Mouse (Mus musculus) liver, embryonic 11.5 days (tissue): ENCODE data around the gene B430305J03Rik. TPM values are rescaled to one million over a fixed set of nuclear protein-coding genes. Genes with fewer than 3 reads are reported as not detected.
A peak's percentile ranks its signal among the peaks of the same experiment; 100 is the strongest.

ENCODE experiments used
- ATAC-seq: fragments of 200-750 bp; cut with Nextera tagmentation; replicated peaks from 2 replicates; pipeline ENCODE4 v1.8.0; 2017; ENCODE audit warnings: moderate number of reproducible peaks, mild to moderate bottlenecking, moderate TSS enrichment, moderate library complexity; ENCODE audit not compliant: low FRiP score
- DNase-seq: peaks from one replicate; pipeline ENCODE4 v3.0.0-alpha.2; 2017; ENCODE audit warnings: low spot score
- H3K27ac ChIP-seq: fragments of 300-500 bp; sonication (generic); 2 replicates; pipeline ENCODE4 v1.5.1; 2014; ENCODE audit warnings: mild to moderate bottlenecking, low read depth, low read length, control low read depth
- H3K27me3 ChIP-seq: fragments of 300-500 bp; sonication (generic); replicated peaks from 2 replicates; pipeline ENCODE4 v1.6.1; 2014; ENCODE audit warnings: low read length, mixed read lengths; ENCODE audit not compliant: control insufficient read depth, insufficient read depth
- H3K36me3 ChIP-seq: fragments of 300-500 bp; sonication (generic); 2 replicates; pipeline ENCODE4 v1.6.1; 2014; ENCODE audit warnings: mild to moderate bottlenecking, low read length, moderate library complexity, mixed read lengths; ENCODE audit not compliant: control insufficient read depth, insufficient read depth
- H3K4me1 ChIP-seq: fragments of 300-500 bp; sonication (generic); replicated peaks from 2 replicates; pipeline ENCODE4 v1.6.1; 2014; ENCODE audit warnings: low read length, mixed read lengths; ENCODE audit not compliant: control insufficient read depth, insufficient read depth
- H3K4me2 ChIP-seq: fragments of 300-500 bp; sonication (generic); 2 replicates; pipeline ENCODE4 v1.6.1; 2014; ENCODE audit warnings: mild to moderate bottlenecking, control low read depth, moderate library complexity
- H3K4me3 ChIP-seq: fragments of 300-500 bp; sonication (generic); 2 replicates; pipeline ENCODE4 v1.5.1; 2014; ENCODE audit warnings: low read depth, low read length, control low read depth
- H3K9ac ChIP-seq: fragments of 300-500 bp; sonication (generic); 2 replicates; pipeline ENCODE4 v1.6.1; 2014; ENCODE audit warnings: low read depth, low read length, control low read depth
- H3K9me3 ChIP-seq: fragments of 300-500 bp; sonication (generic); 2 replicates; pipeline ENCODE4 v1.6.1; 2016; ENCODE audit warnings: low read length, inconsistent platforms, mixed read lengths; ENCODE audit not compliant: control insufficient read depth
- WGBS: fragments of 180-500 bp; shearing (Covaris S2); extraction: QIAGEN DNeasy Blood & Tissue Kit; methylation state at CpG from one replicate; pipeline ENCODE4 v1.1.7; 2014; 5-methylcytosine and 5-hydroxymethylcytosine counted together
- polyA plus RNA-seq: library from polyadenylated mRNA; unstranded; fragments of >200 nt; fragmentation: Nextera tagmentation; extraction: Ambion mirVana; gene quantifications from 2 replicates; pipeline ENCODE4 v1.2.1, GENCODE M21; 2014

B430305J03Rik gene
- polyA plus RNA-seq, 1 experiment from 2014 or later: not detected

GRCm38 (mm10) chr3:61361338-61361737 is 4.4 kb downstream of the B430305J03Rik start, which contains the start of gene Rap2b:
Gene Rap2b, plus strand, starts transcription at chr3:61361638.
- H3K9ac ChIP-seq: no peak within 1 kb of the TSS
- WGBS: 92% methylated on average over 1 of the region's 1 CpGs
- no peaks in the 10 kb centered on the region for H3K36me3 ChIP-seq
- DNase-seq: no peak
- H3K4me2 ChIP-seq: no peak within 1 kb of the TSS
- peaks cover 4% of the 10 kb centered on the region for H3K4me1 ChIP-seq
- H3K27me3 ChIP-seq: no peaks in the 10 kb centered on the region
- no peak for ATAC-seq
- H3K27ac ChIP-seq: no peak within 1 kb of the TSS
- no peaks in the 10 kb centered on the region for H3K9me3 ChIP-seq
- H3K4me3 ChIP-seq: no peak within 1 kb of the TSS

GRCm38 (mm10) chr3:61358756-61359293 is 6.9 kb downstream of the B430305J03Rik start:
- 39% methylated on average over 7 of the region's 7 CpGs for WGBS
- no peak overlapping the region for H3K9ac ChIP-seq
- H3K27me3 ChIP-seq: no peaks in the 10 kb centered on the region
- no peak for ATAC-seq
- no peaks in the 10 kb centered on the region for H3K4me1 ChIP-seq
- no peak overlapping the region for H3K27ac ChIP-seq
- no peak overlapping the region for H3K4me2 ChIP-seq
- no peaks in the 10 kb centered on the region for H3K9me3 ChIP-seq
- H3K36me3 ChIP-seq: no peaks in the 10 kb centered on the region
- no peak for DNase-seq
- no peak overlapping the region for H3K4me3 ChIP-seq

GRCm38 (mm10) chr3:61358107-61358506 is 7.6 kb downstream of the B430305J03Rik start:
- no peak overlapping the region for H3K4me3 ChIP-seq
- 70% methylated on average over 6 of the region's 6 CpGs for WGBS
- no peaks in the 10 kb centered on the region for H3K36me3 ChIP-seq
- ATAC-seq: no peak
- H3K27ac ChIP-seq: no peak overlapping the region
- DNase-seq: no peak
- H3K4me2 ChIP-seq: no peak overlapping the region
- H3K27me3 ChIP-seq: no peaks in the 10 kb centered on the region
- H3K4me1 ChIP-seq: no peaks in the 10 kb centered on the region
- H3K9me3 ChIP-seq: no peaks in the 10 kb centered on the region
- no peak overlapping the region for H3K9ac ChIP-seq

GRCm38 (mm10) chr3:61355464-61355863 is 10.3 kb downstream of the B430305J03Rik start:
- no peaks in the 10 kb centered on the region for H3K9me3 ChIP-seq
- no peaks in the 10 kb centered on the region for H3K27me3 ChIP-seq
- no peaks in the 10 kb centered on the region for H3K4me1 ChIP-seq
- 53% methylated on average over 1 of the region's 1 CpGs for WGBS
- H3K4me3 ChIP-seq: no peak overlapping the region
- no peak overlapping the region for H3K4me2 ChIP-seq
- H3K36me3 ChIP-seq: no peaks in the 10 kb centered on the region
- DNase-seq: no peak
- H3K27ac ChIP-seq: no peak overlapping the region
- no peak for ATAC-seq
- H3K9ac ChIP-seq: no peak overlapping the region

- Histone ChIP-seq H3K4me3 (no peak overlapping the region), H3K4me2 (no peak overlapping the region), H3K9ac (no peak overlapping the region), H3K27ac (no peak overlapping the region), H3K9me3 (no peaks in the 10 kb centered on the region), H3K27me3 (no peaks in the 10 kb centered on the region), H3K4me1 (no peaks in the 10 kb centered on the region), H3K36me3 (no peaks in the 10 kb centered on the region)
- ATAC-seq (no peak), DNase-seq (no peak)
- WGBS: 89% methylated on average over 1 of the region's 1 CpGs
Observed at GRCm38 (mm10) chr3:61349433-61349832, 16.3 kb downstream of the B430305J03Rik start.

- no peaks in the 10 kb centered on the region for H3K4me1 ChIP-seq
- no peak overlapping the region for H3K4me2 ChIP-seq
- DNase-seq (no peak), ATAC-seq (no peak)
- H3K27me3 ChIP-seq: no peaks in the 10 kb centered on the region
- H3K36me3 ChIP-seq: no peaks in the 10 kb centered on the region
- no peaks in the 10 kb centered on the region for H3K9me3 ChIP-seq
- 72% methylated on average over 4 of the region's 4 CpGs for WGBS
- no peak overlapping the region for H3K4me3 ChIP-seq
- no peak overlapping the region for H3K9ac ChIP-seq
- H3K27ac ChIP-seq: no peak overlapping the region
Observed at GRCm38 (mm10) chr3:61348036-61348614, 17.6 kb downstream of the B430305J03Rik start.

GRCm38 (mm10) chr3:61345636-61346035 is 20.1 kb downstream of the B430305J03Rik start:
- Histone ChIP-seq H3K27me3 (no peaks in the 10 kb centered on the region), H3K4me1 (no peaks in the 10 kb centered on the region), H3K9me3 (no peaks in the 10 kb centered on the region), H3K4me2 (no peak overlapping the region), H3K36me3 (no peaks in the 10 kb centered on the region), H3K4me3 (no peak overlapping the region), H3K27ac (no peak overlapping the region), H3K9ac (no peak overlapping the region)
- WGBS: 16% methylated on average over 1 of the region's 1 CpGs
- ATAC-seq (no peak), DNase-seq (no peak)

GRCm38 (mm10) chr3:61344031-61344430 is 21.7 kb downstream of the B430305J03Rik start:
- 69% methylated on average over 7 of the region's 7 CpGs for WGBS
- Histone ChIP-seq H3K27ac (no peak overlapping the region), H3K9me3 (no peaks in the 10 kb centered on the region), H3K36me3 (no peaks in the 10 kb centered on the region), H3K4me1 (no peaks in the 10 kb centered on the region), H3K4me2 (no peak overlapping the region), H3K9ac (no peak overlapping the region), H3K4me3 (no peak overlapping the region), H3K27me3 (no peaks in the 10 kb centered on the region)
- DNase-seq (no peak), ATAC-seq (peak; percentile 31; the same call in 1 of the 2 replicates)

GRCm38 (mm10) chr3:61340321-61340720 is 25.4 kb downstream of the B430305J03Rik start:
- no peak overlapping the region for H3K4me2 ChIP-seq
- no peak overlapping the region for H3K4me3 ChIP-seq
- no peak overlapping the region for H3K27ac ChIP-seq
- H3K4me1 ChIP-seq: no peaks in the 10 kb centered on the region; the same call in 1 of the 2 replicates
- no peaks in the 10 kb centered on the region for H3K27me3 ChIP-seq
- ATAC-seq (no peak), DNase-seq (no peak)
- H3K36me3 ChIP-seq: no peaks in the 10 kb centered on the region
- H3K9me3 ChIP-seq: no peaks in the 10 kb centered on the region
- 79% methylated on average over 5 of the region's 5 CpGs for WGBS
- H3K9ac ChIP-seq: no peak overlapping the region
